Mouse (Mus musculus): ENCODE measurements around the gene Tm9sf4. TPM values are rescaled to one million over a fixed set of nuclear protein-coding genes. Genes with fewer than 3 reads are reported as not detected.
A peak's percentile ranks its signal among the peaks of the same experiment; 100 is the strongest.

The Tm9sf4 gene
- polyA plus RNA-seq, 1 experiment from 2014 or later = 84.3 TPM

DNA sequence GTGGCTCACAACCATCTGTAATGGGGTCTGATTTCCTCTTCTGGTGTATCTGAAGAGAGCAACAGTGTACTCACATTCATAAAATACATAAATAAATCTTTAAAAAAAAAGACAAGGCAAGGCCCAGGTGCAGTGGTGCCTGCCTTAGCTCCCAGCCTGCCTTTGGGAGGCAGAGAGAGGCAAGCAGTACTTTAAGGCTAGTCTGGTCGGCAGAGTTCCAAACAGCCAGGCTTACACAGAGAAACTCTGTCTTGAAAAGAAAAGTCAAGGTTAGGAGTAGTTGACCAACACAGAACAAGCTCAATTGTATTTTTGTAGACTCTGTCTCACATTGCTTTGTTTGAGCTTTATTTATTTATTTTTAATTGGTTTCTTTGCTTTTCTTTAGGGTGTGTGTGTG is 41.7 kb downstream of the Tm9sf4 start:
- Histone ChIP-seq H3K36me3 (peaks cover 93% of the 10 kb centered on the region), H3K4me3 (no peak overlapping the region), H3K9me3 (replicated peaks) (no peaks in the 10 kb centered on the region), H3K27me3 (ENCODE audit: low read depth, poor library complexity, severe bottlenecking) (no peaks in the 10 kb centered on the region), H3K4me1 (no peaks in the 10 kb centered on the region), H3K27ac (no peak overlapping the region)
- no peak for DNase-seq (ENCODE audit: low spot score)
- 89% methylated on average over 1 of the region's 1 CpGs for WGBS

DNA sequence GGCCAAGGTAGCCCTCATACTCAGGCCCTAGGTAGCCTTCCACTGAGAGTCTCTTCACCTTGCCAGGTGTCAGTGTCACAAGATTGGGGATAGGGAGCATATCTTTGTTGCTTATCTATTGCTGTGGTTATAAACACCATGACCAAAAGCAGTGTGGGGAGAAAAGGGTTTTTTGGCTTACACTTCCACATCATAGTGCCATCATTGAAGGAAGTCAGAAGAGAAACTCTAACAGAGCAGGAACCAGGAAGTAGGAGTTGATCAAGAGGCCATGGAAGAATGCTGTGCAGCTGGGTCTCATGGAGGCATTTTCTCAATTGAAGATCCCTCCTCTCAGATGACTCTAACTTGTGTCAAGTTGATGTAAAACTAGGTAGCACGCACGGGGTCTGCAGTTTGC is 47.0 kb downstream of the Tm9sf4 start:
- H3K9me3 ChIP-seq (replicated peaks) = no peaks in the 10 kb centered on the region
- no peak overlapping the region for H3K27ac ChIP-seq
- no peak overlapping the region for H3K4me3 ChIP-seq
- WGBS = 92% methylated on average over 2 of the region's 2 CpGs
- no peak for DNase-seq (ENCODE audit: low spot score)
- no peaks in the 10 kb centered on the region for H3K27me3 ChIP-seq (ENCODE audit: low read depth, poor library complexity, severe bottlenecking)
- H3K36me3 ChIP-seq = peaks cover 75% of the 10 kb centered on the region
- H3K4me1 ChIP-seq = no peaks in the 10 kb centered on the region

DNA sequence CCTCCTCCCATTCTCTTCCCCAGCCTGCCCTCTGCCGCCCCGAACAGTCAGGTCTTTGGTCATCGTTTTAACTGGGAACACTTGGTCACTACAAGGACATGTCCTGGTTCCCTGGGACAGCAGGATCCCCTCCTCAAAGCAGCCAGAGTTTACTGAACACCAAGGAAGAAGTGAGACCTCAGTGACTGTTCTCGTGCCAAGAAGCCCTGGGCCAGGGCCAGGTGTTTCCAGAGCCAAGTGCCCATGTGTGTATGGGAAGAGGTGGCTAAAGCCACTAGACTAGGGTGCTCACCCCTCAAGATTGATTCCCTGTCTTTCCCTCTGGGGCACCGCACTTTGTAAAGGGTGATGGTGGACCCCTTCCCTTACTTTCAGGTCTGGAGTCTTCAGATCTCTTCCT is 48.2 kb downstream of the Tm9sf4 start:
- no peak overlapping the region for H3K4me3 ChIP-seq
- no peaks in the 10 kb centered on the region for H3K9me3 ChIP-seq (replicated peaks)
- DNase-seq (ENCODE audit: low spot score) = no peak
- H3K27ac ChIP-seq = no peak overlapping the region
- 91% methylated on average over 5 of the region's 5 CpGs for WGBS
- H3K27me3 ChIP-seq (ENCODE audit: low read depth, poor library complexity, severe bottlenecking) = no peaks in the 10 kb centered on the region
- no peaks in the 10 kb centered on the region for H3K4me1 ChIP-seq
- peaks cover 66% of the 10 kb centered on the region for H3K36me3 ChIP-seq

DNA sequence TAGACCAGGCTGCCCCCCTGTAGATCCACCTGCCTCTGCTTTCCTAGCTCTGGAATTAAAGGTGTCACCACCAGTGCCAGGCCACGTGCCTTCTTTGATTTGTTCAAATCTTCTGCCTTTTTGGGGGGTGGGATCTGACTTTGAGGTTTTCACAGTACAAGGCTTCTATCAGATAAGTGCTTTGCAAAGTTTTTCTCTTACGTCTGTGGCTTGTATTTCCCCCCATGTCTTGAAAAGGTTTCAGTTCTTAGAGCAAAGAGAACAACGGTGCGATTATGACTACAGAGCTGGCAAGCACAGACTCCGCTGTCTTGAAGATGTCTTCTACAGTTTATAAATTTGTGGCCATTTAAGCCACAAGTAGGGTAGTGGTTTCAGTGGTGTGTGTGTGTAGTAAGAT is 50.3 kb downstream of the Tm9sf4 start:
- no peak for DNase-seq (ENCODE audit: low spot score)
- 93% methylated on average over 5 of the region's 5 CpGs for WGBS
- Histone ChIP-seq H3K4me3 (no peak overlapping the region), H3K4me1 (0 out of 2 replicates have a peak, but pooled peaks cover 3% of the 10 kb centered on the region), H3K36me3 (peaks cover 44% of the 10 kb centered on the region), H3K27ac (no peak overlapping the region), H3K9me3 (replicated peaks) (no peaks in the 10 kb centered on the region), H3K27me3 (ENCODE audit: low read depth, poor library complexity, severe bottlenecking) (no peaks in the 10 kb centered on the region)

DNA sequence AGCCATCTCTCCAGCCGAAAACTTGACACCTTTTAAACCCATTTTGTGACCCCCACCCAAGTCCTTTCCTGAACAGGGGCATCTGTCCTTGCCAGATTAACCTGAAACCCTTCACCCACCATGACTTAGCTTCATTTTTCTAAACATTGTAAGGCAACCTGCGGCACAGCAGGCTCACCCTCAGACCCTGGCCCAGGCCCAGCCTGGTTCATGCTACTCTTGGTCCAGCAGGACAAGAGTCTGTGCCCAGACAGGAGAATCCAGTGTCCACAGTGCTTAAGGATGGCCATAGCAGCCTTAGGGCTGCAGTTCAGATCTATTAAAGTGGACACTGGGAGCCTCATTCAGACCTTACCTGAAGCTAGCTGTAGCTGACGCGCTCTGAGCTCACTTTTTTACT is 52.2 kb downstream of the Tm9sf4 start:
- no peak overlapping the region for H3K4me3 ChIP-seq
- WGBS = 92% methylated on average over 4 of the region's 4 CpGs
- H3K36me3 ChIP-seq = peaks cover 25% of the 10 kb centered on the region
- DNase-seq (ENCODE audit: low spot score) = no peak
- no peaks in the 10 kb centered on the region for H3K9me3 ChIP-seq (replicated peaks)
- no peaks in the 10 kb centered on the region for H3K27me3 ChIP-seq (ENCODE audit: low read depth, poor library complexity, severe bottlenecking)
- no peak overlapping the region for H3K27ac ChIP-seq
- H3K4me1 ChIP-seq = 0 out of 2 replicates have a peak, but pooled peaks cover 3% of the 10 kb centered on the region

DNA sequence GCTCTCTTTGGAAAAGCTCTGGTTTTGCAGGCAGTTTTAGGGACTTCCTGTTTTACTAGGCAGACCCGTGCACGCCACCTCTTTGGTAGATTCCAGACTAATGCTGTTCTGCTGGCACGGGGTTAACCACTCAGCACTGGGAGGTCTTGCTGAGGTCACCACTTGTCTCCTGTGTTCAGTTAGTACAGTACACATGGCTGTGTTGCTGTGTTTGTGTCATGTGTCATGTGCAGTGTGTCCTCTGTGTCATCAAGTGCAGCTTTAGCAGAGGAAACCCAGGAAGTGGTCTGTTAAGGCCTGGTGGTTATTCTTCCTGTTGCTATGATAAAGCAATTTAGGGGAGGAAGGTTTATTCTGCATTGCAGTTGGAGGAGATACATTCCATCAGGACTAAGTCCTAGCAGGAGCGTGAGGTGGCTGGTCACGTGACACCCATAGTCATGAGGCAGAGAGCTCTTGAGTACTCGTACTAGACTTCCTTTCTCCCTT is 53.7 kb downstream of the Tm9sf4 start:
- H3K27me3 ChIP-seq (ENCODE audit: low read depth, poor library complexity, severe bottlenecking) = no peaks in the 10 kb centered on the region

DNA sequence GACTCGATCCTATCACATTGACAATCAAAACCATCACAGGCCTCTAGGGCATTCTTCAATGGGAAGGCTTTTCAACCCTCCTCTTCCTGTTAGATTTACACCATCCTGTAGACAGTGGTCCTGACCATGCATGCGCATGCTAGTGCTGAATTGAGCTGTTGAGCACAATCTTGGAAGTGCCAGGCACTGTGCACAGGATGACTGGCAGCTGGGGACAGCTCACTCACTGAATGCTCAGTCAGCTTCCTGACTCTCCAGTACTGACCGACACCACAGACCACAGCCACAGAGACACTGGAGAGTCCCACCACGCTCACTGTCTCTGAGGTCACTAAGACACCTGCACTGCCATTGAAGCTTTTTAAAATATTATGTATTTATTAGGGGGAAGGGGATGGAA is 54.3 kb downstream of the Tm9sf4 start:
- Histone ChIP-seq H3K27me3 (ENCODE audit: low read depth, poor library complexity, severe bottlenecking) (no peaks in the 10 kb centered on the region), H3K36me3 (peaks cover 6% of the 10 kb centered on the region), H3K27ac (no peak overlapping the region), H3K4me3 (no peak overlapping the region), H3K4me1 (0 out of 2 replicates have a peak, but pooled peaks cover 3% of the 10 kb centered on the region), H3K9me3 (replicated peaks) (no peaks in the 10 kb centered on the region)
- WGBS = 84% methylated on average over 4 of the region's 4 CpGs
- DNase-seq (ENCODE audit: low spot score) = no peak

More for the DNA sequence above, 53.7 kb downstream of the Tm9sf4 start:
- WGBS = 70% methylated on average over 6 of the region's 6 CpGs
- H3K4me3 ChIP-seq = no peak overlapping the region
- H3K9me3 ChIP-seq (replicated peaks) = no peaks in the 10 kb centered on the region
- no peak for DNase-seq (ENCODE audit: low spot score)
- peaks cover 10% of the 10 kb centered on the region for H3K36me3 ChIP-seq
- no peak overlapping the region for H3K27ac ChIP-seq
- 0 out of 2 replicates have a peak, but pooled peaks cover 3% of the 10 kb centered on the region for H3K4me1 ChIP-seq

DNA sequence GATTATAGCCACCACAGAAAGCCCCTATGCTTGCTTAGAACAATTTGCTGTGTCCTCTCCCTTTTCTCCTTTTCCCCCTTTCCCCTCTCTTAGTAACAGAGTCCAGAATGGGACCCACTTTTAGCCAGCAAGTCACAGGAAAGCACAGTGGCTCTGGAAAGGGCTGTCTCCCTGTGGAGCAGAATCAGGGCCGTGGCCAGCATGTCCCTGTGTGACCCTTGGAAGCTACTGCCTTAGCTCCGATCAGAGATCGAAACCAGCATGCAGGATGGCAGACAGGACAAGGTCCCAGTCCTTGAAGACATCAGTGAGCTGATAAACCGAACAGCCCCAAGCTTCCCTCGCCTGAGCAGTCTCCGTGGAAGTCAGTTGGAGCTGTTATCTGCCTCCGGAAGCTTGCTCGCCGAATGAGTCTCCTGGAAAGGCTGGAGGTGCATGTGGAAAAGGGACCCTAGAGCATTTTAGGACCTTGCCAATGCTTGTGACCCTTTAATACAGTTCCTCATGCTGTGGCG is 56.8 kb downstream of the Tm9sf4 start:
- H3K27me3 ChIP-seq (ENCODE audit: low read depth, poor library complexity, severe bottlenecking) = no peaks in the 10 kb centered on the region
- no peaks in the 10 kb centered on the region for H3K9me3 ChIP-seq (replicated peaks)
- 90% methylated on average over 10 of the region's 10 CpGs for WGBS
- no peak overlapping the region for H3K4me3 ChIP-seq
- H3K4me1 ChIP-seq = 0 out of 2 replicates have a peak, but pooled peaks cover 3% of the 10 kb centered on the region
- H3K27ac ChIP-seq = no peak overlapping the region
- no peaks in the 10 kb centered on the region for H3K36me3 ChIP-seq
- no peak for DNase-seq (ENCODE audit: low spot score)

DNA sequence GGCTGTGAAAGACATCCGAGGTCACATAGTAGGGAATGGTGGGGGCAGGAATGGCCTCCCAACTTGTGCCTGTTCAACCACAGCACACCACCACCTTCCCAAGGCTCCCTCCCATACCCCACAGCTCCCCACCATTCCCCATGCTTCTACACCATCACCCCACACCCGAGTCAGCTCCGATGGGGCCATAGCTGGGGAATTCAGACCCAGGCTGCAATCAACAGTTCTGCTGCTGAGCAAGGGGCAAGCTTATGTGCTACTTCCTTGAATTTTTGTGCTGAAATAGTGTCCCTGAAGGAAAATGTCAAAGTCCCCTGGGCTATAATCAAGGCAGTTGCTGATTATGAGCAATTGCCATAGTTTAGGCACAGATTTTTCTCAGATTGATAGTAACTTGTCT is 57.4 kb downstream of the Tm9sf4 start:
- H3K27ac ChIP-seq = no peak overlapping the region
- H3K9me3 ChIP-seq (replicated peaks) = no peaks in the 10 kb centered on the region
- no peak for DNase-seq (ENCODE audit: low spot score)
- WGBS = 78% methylated on average over 3 of the region's 3 CpGs
- H3K27me3 ChIP-seq (ENCODE audit: low read depth, poor library complexity, severe bottlenecking) = no peaks in the 10 kb centered on the region
- H3K4me1 ChIP-seq = 0 out of 2 replicates have a peak, but pooled peaks cover 3% of the 10 kb centered on the region
- H3K4me3 ChIP-seq = no peak overlapping the region
- no peaks in the 10 kb centered on the region for H3K36me3 ChIP-seq

DNA sequence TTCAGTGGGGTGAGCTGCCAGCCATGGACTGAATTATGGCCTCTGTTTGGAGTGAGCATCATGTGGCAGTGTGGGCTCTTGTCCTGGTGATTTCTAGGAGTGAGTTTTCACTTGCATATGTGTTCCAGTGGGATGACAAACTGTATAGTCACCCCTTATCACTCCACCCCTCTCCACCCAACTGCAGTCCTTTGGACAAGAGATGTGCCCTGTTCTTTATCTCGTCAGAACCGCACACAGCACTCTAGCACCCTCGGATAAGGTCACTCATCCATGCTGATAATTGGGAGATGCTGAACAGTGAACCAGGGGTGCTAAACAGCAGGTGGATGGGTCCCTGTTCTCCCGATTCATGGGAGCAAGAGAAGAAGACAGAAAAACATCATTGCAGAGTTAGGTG is 60.5 kb downstream of the Tm9sf4 start:
- peaks cover 20% of the 10 kb centered on the region for H3K4me1 ChIP-seq
- H3K36me3 ChIP-seq = 0 out of 2 replicates have a peak, but pooled peaks cover 2% of the 10 kb centered on the region
- no peaks in the 10 kb centered on the region for H3K9me3 ChIP-seq (replicated peaks)
- DNase-seq (ENCODE audit: low spot score) = no peak
- no peaks in the 10 kb centered on the region for H3K27me3 ChIP-seq (ENCODE audit: low read depth, poor library complexity, severe bottlenecking)
- H3K4me3 ChIP-seq = no peak overlapping the region
- H3K27ac ChIP-seq = no peak overlapping the region
- 86% methylated on average over 4 of the region's 4 CpGs for WGBS

DNA sequence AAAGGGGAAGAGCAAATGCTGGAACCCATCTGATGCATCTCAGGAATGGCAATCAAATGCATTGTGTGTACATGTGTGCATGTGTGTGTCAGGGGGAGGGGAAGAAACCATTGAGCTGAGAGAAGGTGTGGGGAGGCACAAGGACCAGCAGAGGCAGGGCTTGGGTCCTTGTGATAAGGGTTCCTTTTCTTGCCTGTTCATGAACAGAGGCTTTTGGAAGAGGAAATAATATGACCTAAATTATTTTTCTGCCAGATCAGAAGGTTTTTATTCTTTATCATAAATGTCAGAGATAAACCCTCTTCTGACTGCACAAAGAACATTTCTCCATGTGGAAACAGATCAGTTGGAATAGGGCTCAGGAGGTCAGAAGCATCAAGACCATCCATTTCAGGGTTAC is 61.0 kb downstream of the Tm9sf4 start:
- no peak overlapping the region for H3K4me3 ChIP-seq
- no peaks in the 10 kb centered on the region for H3K27me3 ChIP-seq (ENCODE audit: low read depth, poor library complexity, severe bottlenecking)
- H3K9me3 ChIP-seq (replicated peaks) = no peaks in the 10 kb centered on the region
- peaks cover 25% of the 10 kb centered on the region for H3K4me1 ChIP-seq
- no peak for DNase-seq (ENCODE audit: low spot score)
- H3K27ac ChIP-seq = no peak overlapping the region
- 0 out of 2 replicates have a peak, but pooled peaks cover 3% of the 10 kb centered on the region for H3K36me3 ChIP-seq

DNA sequence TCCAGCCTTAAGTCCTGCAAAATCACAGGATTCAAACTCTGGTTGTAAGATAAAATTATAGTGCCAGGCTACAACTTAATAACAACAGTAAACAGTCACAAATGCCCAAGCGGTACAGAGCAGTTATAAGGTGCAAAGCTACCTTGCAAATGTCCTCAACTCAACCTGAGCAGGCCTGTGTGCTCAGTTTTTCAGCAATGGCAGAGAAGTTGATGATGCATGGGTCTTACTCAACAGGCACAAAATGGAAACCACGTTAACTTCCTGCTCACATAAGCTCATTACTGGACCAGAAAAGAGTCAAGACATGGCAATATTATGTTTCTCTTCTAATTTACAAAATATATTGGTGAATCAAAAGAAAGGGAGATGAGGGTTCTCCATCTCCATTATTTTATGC is 61.5 kb downstream of the Tm9sf4 start:
- Histone ChIP-seq H3K9me3 (replicated peaks) (no peaks in the 10 kb centered on the region), H3K4me3 (no peak overlapping the region), H3K36me3 (peaks cover 7% of the 10 kb centered on the region; the same call in 1 of the 2 replicates), H3K4me1 (peaks cover 25% of the 10 kb centered on the region), H3K27me3 (ENCODE audit: low read depth, poor library complexity, severe bottlenecking) (no peaks in the 10 kb centered on the region), H3K27ac (no peak overlapping the region)
- DNase-seq (ENCODE audit: low spot score) = no peak
- 96% methylated on average over 2 of the region's 2 CpGs for WGBS

DNA sequence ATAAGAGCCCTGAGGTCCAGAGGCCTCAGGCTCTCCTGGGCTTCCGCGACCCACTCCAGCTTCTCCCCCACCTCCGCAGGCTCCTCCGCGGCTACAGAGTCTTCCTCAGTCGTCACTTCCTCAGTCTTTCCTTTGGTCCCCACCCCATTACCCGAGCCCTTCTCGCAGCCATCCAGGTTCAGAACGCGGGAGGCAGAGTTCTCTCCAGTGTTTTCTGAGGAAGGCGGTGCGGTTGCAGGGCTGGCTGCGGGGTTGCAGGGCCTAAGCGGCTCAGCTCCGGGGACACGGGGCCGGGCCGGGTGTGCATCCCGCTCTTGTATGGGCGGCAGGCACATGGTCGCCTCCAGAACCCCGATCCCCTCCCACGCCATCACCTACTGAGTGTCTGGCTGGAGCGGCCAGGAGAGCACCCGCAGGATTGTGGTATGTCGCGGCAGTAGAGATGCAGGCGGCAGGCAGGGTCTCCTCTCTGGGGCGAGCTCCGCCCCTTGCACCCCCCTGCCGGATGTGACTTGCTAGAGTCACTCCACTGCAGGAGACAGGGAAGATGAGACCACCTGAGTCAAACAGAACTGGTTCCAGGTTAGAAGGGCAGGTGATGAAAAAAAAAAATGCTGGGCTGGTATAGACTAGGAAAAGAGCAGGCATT is 64.0 kb downstream of the Tm9sf4 start, which contains the start of gene Tspyl3:
Tspyl3 (minus strand) TSS at position 496 of the 649 bp plus-strand sequence.
- Histone ChIP-seq H3K4me3 (peak within 1 kb of the TSS; percentile 68), H3K4me1 (peaks cover 25% of the 10 kb centered on the region), H3K27me3 (ENCODE audit: low read depth, poor library complexity, severe bottlenecking) (no peaks in the 10 kb centered on the region), H3K27ac (peak within 1 kb of the TSS; percentile 87), H3K36me3 (peaks cover 31% of the 10 kb centered on the region), H3K9me3 (replicated peaks) (no peaks in the 10 kb centered on the region)
- 3% methylated on average over 31 of the region's 31 CpGs for WGBS
- DNase-seq (ENCODE audit: low spot score) = peak; percentile 69

All from limb, embryonic 10.5 days (tissue).